Mouse (Mus musculus): ENCODE measurements around the gene B4galt4.

The B4galt4 gene

GRCm38 (mm10) chr16:38760834-38761375, 18.8 kb downstream of the B4galt4 start:
- in situ Hi-C loops (cut with MboI; ENCODE audit: low pct_unique_long_range_greater_than_20kb in 1 of 2, low sequenced_read_pairs in 2 of 2, unreplicated experiment in 1 of 2): no loop called here

GRCm38 (mm10) chr16:38761972-38762371, 19.9 kb downstream of the B4galt4 start:
- in situ Hi-C loops (cut with MboI; ENCODE audit: low pct_unique_long_range_greater_than_20kb in 1 of 2, low sequenced_read_pairs in 2 of 2, unreplicated experiment in 1 of 2): no loop called here

- in situ Hi-C loops (cut with MboI; ENCODE audit: low pct_unique_long_range_greater_than_20kb in 1 of 2, low sequenced_read_pairs in 2 of 2, unreplicated experiment in 1 of 2): no loop called here
Measured at GRCm38 (mm10) chr16:38762401-38762800, 20.3 kb downstream of the B4galt4 start.

- in situ Hi-C loops (cut with MboI; ENCODE audit: low pct_unique_long_range_greater_than_20kb in 1 of 2, low sequenced_read_pairs in 2 of 2, unreplicated experiment in 1 of 2): no loop called here
Measured at GRCm38 (mm10) chr16:38763508-38763907, 21.4 kb downstream of the B4galt4 start.

- in situ Hi-C loops (cut with MboI; ENCODE audit: low pct_unique_long_range_greater_than_20kb in 1 of 2, low sequenced_read_pairs in 2 of 2, unreplicated experiment in 1 of 2): no loop called here
Measured at GRCm38 (mm10) chr16:38766671-38767070, 24.6 kb downstream of the B4galt4 start.

- in situ Hi-C loops (cut with MboI; ENCODE audit: low pct_unique_long_range_greater_than_20kb in 1 of 2, low sequenced_read_pairs in 2 of 2, unreplicated experiment in 1 of 2): no loop called here
Measured at GRCm38 (mm10) chr16:38767761-38768160, 25.7 kb downstream of the B4galt4 start.

- in situ Hi-C loops (cut with MboI; ENCODE audit: low pct_unique_long_range_greater_than_20kb in 1 of 2, low sequenced_read_pairs in 2 of 2, unreplicated experiment in 1 of 2): no loop called here
Measured at GRCm38 (mm10) chr16:38768386-38768785, 26.3 kb downstream of the B4galt4 start.

- in situ Hi-C loops (cut with MboI; ENCODE audit: low pct_unique_long_range_greater_than_20kb in 1 of 2, low sequenced_read_pairs in 2 of 2, unreplicated experiment in 1 of 2): no loop called here
Measured at GRCm38 (mm10) chr16:38769529-38769928, 27.5 kb downstream of the B4galt4 start.

GRCm38 (mm10) chr16:38771145-38771544, 29.1 kb downstream of the B4galt4 start:
- in situ Hi-C loops (cut with MboI; ENCODE audit: low pct_unique_long_range_greater_than_20kb in 1 of 2, low sequenced_read_pairs in 2 of 2, unreplicated experiment in 1 of 2): no loop called here

- in situ Hi-C loops (cut with MboI; ENCODE audit: low pct_unique_long_range_greater_than_20kb in 1 of 2, low sequenced_read_pairs in 2 of 2, unreplicated experiment in 1 of 2): no loop called here
Measured at GRCm38 (mm10) chr16:38772906-38773496, 30.9 kb downstream of the B4galt4 start.

GRCm38 (mm10) chr16:38774964-38775746, 33.1 kb downstream of the B4galt4 start:
- in situ Hi-C loops (cut with MboI; ENCODE audit: low pct_unique_long_range_greater_than_20kb in 1 of 2, low sequenced_read_pairs in 2 of 2, unreplicated experiment in 1 of 2): no loop called here

- in situ Hi-C loops (cut with MboI; ENCODE audit: low pct_unique_long_range_greater_than_20kb in 1 of 2, low sequenced_read_pairs in 2 of 2, unreplicated experiment in 1 of 2): no loop called here
Measured at GRCm38 (mm10) chr16:38776342-38776741, 34.3 kb downstream of the B4galt4 start.

- in situ Hi-C loops (cut with MboI; ENCODE audit: low pct_unique_long_range_greater_than_20kb in 1 of 2, low sequenced_read_pairs in 2 of 2, unreplicated experiment in 1 of 2): no loop called here
Measured at GRCm38 (mm10) chr16:38780960-38781572, 39.0 kb downstream of the B4galt4 start.

- in situ Hi-C loops (cut with MboI; ENCODE audit: low pct_unique_long_range_greater_than_20kb in 1 of 2, low sequenced_read_pairs in 2 of 2, unreplicated experiment in 1 of 2): no loop called here
Measured at GRCm38 (mm10) chr16:38781946-38782345, 39.9 kb downstream of the B4galt4 start.

GRCm38 (mm10) chr16:38782524-38783067, 40.5 kb downstream of the B4galt4 start:
- in situ Hi-C loops (cut with MboI; ENCODE audit: low pct_unique_long_range_greater_than_20kb in 1 of 2, low sequenced_read_pairs in 2 of 2, unreplicated experiment in 1 of 2): no loop called here

GRCm38 (mm10) chr16:38785301-38785700, 43.2 kb downstream of the B4galt4 start:
- in situ Hi-C loops (cut with MboI; ENCODE audit: low pct_unique_long_range_greater_than_20kb in 1 of 2, low sequenced_read_pairs in 2 of 2, unreplicated experiment in 1 of 2): no loop called here

GRCm38 (mm10) chr16:38789016-38789415, 47.0 kb downstream of the B4galt4 start:
- in situ Hi-C loops (cut with MboI; ENCODE audit: low pct_unique_long_range_greater_than_20kb in 1 of 2, low sequenced_read_pairs in 2 of 2, unreplicated experiment in 1 of 2): no loop called here

- in situ Hi-C loops (cut with MboI; ENCODE audit: low pct_unique_long_range_greater_than_20kb in 1 of 2, low sequenced_read_pairs in 2 of 2, unreplicated experiment in 1 of 2): no loop called here
Measured at GRCm38 (mm10) chr16:38789966-38790365, 47.9 kb downstream of the B4galt4 start.

GRCm38 (mm10) chr16:38793120-38793519, 51.1 kb downstream of the B4galt4 start:
- in situ Hi-C loops (cut with MboI; ENCODE audit: low pct_unique_long_range_greater_than_20kb in 1 of 2, low sequenced_read_pairs in 2 of 2, unreplicated experiment in 1 of 2): no loop called here
